Mouse (Mus musculus): ENCODE data around the gene Olfr209.
"Not testable (repeated sequence)": the region's sequence is repeated elsewhere in the genome, so short reads cannot be mapped to it uniquely, and the experiment has no call there.

Gene Olfr209

GRCm38 (mm10) chr16:59363893-59364292, at the start of gene Olfr209:
Olfr209 (minus strand) TSS chr16:59363993.
- no peak for DNase-seq (ENCODE audit: low read depth)

GRCm38 (mm10) chr16:59413475-59413874, 49.7 kb upstream of the Olfr209 start:
- no peak for DNase-seq (ENCODE audit: low read depth)

- DNase-seq (ENCODE audit: low read depth) = no peak
Measured at GRCm38 (mm10) chr16:59409800-59410199, 46.0 kb upstream of the Olfr209 start.

- DNase-seq (ENCODE audit: low read depth) = no peak
Measured at GRCm38 (mm10) chr16:59409341-59409748, 45.6 kb upstream of the Olfr209 start.

- DNase-seq (ENCODE audit: low read depth) = no peak
Measured at GRCm38 (mm10) chr16:59407032-59407431, 43.2 kb upstream of the Olfr209 start, which contains the start of gene Gabrr3. Gabrr3 (plus strand) TSS chr16:59407332.

GRCm38 (mm10) chr16:59404798-59405197, 41.0 kb upstream of the Olfr209 start:
- no peak for DNase-seq (ENCODE audit: low read depth)

- DNase-seq (ENCODE audit: low read depth) = peak; percentile 26
Measured at GRCm38 (mm10) chr16:59403684-59404083, 39.9 kb upstream of the Olfr209 start.

- DNase-seq (ENCODE audit: low read depth) = no peak
Measured at GRCm38 (mm10) chr16:59401985-59402384, 38.2 kb upstream of the Olfr209 start.

- DNase-seq (ENCODE audit: low read depth) = peak; percentile 5
Measured at GRCm38 (mm10) chr16:59401102-59401501, 37.3 kb upstream of the Olfr209 start.

- no peak for DNase-seq (ENCODE audit: low read depth)
Measured at GRCm38 (mm10) chr16:59393300-59393699, 29.5 kb upstream of the Olfr209 start.

GRCm38 (mm10) chr16:59349146-59349545, 14.6 kb downstream of the Olfr209 start, which contains the start of gene Olfr206:
Olfr206 (minus strand) TSS chr16:59349246.
- DNase-seq (ENCODE audit: low read depth) = no peak

- no peak for DNase-seq (ENCODE audit: low read depth)
Measured at GRCm38 (mm10) chr16:59331038-59331437, 32.8 kb downstream of the Olfr209 start, which contains the start of gene Olfr205. Olfr205 (minus strand) TSS chr16:59331138.

GRCm38 (mm10) chr16:59323262-59323661, 40.5 kb downstream of the Olfr209 start:
- not testable (repeated sequence) for DNase-seq (ENCODE audit: low read depth)

- no peak for DNase-seq (ENCODE audit: low read depth)
Measured at GRCm38 (mm10) chr16:59318148-59318547, 45.6 kb downstream of the Olfr209 start, which contains the start of gene Olfr204. Olfr204 (minus strand) TSS chr16:59318248.
